Mouse (Mus musculus): Measurements from ENCODE around the gene Cdk17. TPM values are rescaled to one million over a fixed set of nuclear protein-coding genes. Genes with fewer than 3 reads are reported as not detected.

Cdk17 gene
- total and polyA plus RNA-seq, 2 experiments: 11.3 to 17.1 TPM

GRCm38 (mm10) chr10:93246185-93246920, 85.7 kb downstream of the Cdk17 start:
- Histone ChIP-seq H3K4me3 (ENCODE audit: insufficient read depth, low read depth, low read length) (no peak overlapping the region), H3K79me2 (ENCODE audit: control insufficient read depth, insufficient read depth, low read length) (no peaks in the 10 kb centered on the region), H3K27me3 (ENCODE audit: control insufficient read depth, insufficient read depth, low read length) (no peaks in the 10 kb centered on the region), H3K9ac (ENCODE audit: low read depth, low read length) (no peak overlapping the region), H3K27ac (replicated peaks; ENCODE audit: insufficient read depth, low read depth, low read length) (no peak overlapping the region), H3K36me3 (ENCODE audit: control insufficient read depth, insufficient read depth, low read length) (peaks cover 32% of the 10 kb centered on the region), H3K4me1 (ENCODE audit: control insufficient read depth, insufficient read depth, low read length) (peaks cover 6% of the 10 kb centered on the region)
- no peak for TF ChIP-seq POLR2A (IDR thresholded peaks at IDR 0.05; ENCODE audit: extremely low read depth, insufficient read depth, low read length)
- DNase-seq (ENCODE audit: extremely low read depth, low read depth, low spot score): no peak
- WGBS: 88% methylated on average over 7 of the region's 7 CpGs

- Histone ChIP-seq H3K36me3 (ENCODE audit: control insufficient read depth, insufficient read depth, low read length) (peaks cover 21% of the 10 kb centered on the region), H3K9ac (ENCODE audit: low read depth, low read length) (no peak overlapping the region), H3K4me1 (ENCODE audit: control insufficient read depth, insufficient read depth, low read length) (peaks cover 6% of the 10 kb centered on the region), H3K79me2 (ENCODE audit: control insufficient read depth, insufficient read depth, low read length) (no peaks in the 10 kb centered on the region), H3K27ac (replicated peaks; ENCODE audit: insufficient read depth, low read depth, low read length) (no peak overlapping the region), H3K27me3 (ENCODE audit: control insufficient read depth, insufficient read depth, low read length) (no peaks in the 10 kb centered on the region), H3K4me3 (ENCODE audit: insufficient read depth, low read depth, low read length) (no peak overlapping the region)
- WGBS: 77% methylated on average over 12 of the region's 12 CpGs
- DNase-seq (ENCODE audit: extremely low read depth, low read depth, low spot score): no peak
- TF ChIP-seq POLR2A (IDR thresholded peaks at IDR 0.05; ENCODE audit: extremely low read depth, insufficient read depth, low read length): no peak
- TF ChIP-seq CTCF (IDR thresholded peaks at IDR 0.05; ENCODE audit: low read depth, low read length): no peak
These were observed 86.7 kb downstream of the Cdk17 start for GRCm38 (mm10) chr10:93247422-93247821.

GRCm38 (mm10) chr10:93247902-93248301, 87.2 kb downstream of the Cdk17 start:
- 81% methylated on average over 6 of the region's 6 CpGs for WGBS
- Histone ChIP-seq H3K27ac (replicated peaks; ENCODE audit: insufficient read depth, low read depth, low read length) (no peak overlapping the region), H3K4me1 (ENCODE audit: control insufficient read depth, insufficient read depth, low read length) (peaks cover 6% of the 10 kb centered on the region), H3K27me3 (ENCODE audit: control insufficient read depth, insufficient read depth, low read length) (no peaks in the 10 kb centered on the region), H3K4me3 (ENCODE audit: insufficient read depth, low read depth, low read length) (no peak overlapping the region), H3K36me3 (ENCODE audit: control insufficient read depth, insufficient read depth, low read length) (peaks cover 20% of the 10 kb centered on the region), H3K79me2 (ENCODE audit: control insufficient read depth, insufficient read depth, low read length) (no peaks in the 10 kb centered on the region), H3K9ac (ENCODE audit: low read depth, low read length) (no peak overlapping the region)
- DNase-seq (ENCODE audit: extremely low read depth, low read depth, low spot score): no peak
- TF ChIP-seq POLR2A (IDR thresholded peaks at IDR 0.05; ENCODE audit: extremely low read depth, insufficient read depth, low read length): no peak
- TF ChIP-seq CTCF (IDR thresholded peaks at IDR 0.05; ENCODE audit: low read depth, low read length): no peak

GRCm38 (mm10) chr10:93248416-93248815, 87.7 kb downstream of the Cdk17 start:
- Histone ChIP-seq H3K9ac (ENCODE audit: low read depth, low read length) (no peak overlapping the region), H3K79me2 (ENCODE audit: control insufficient read depth, insufficient read depth, low read length) (no peaks in the 10 kb centered on the region), H3K36me3 (ENCODE audit: control insufficient read depth, insufficient read depth, low read length) (peaks cover 19% of the 10 kb centered on the region), H3K4me1 (ENCODE audit: control insufficient read depth, insufficient read depth, low read length) (peaks cover 6% of the 10 kb centered on the region), H3K27ac (replicated peaks; ENCODE audit: insufficient read depth, low read depth, low read length) (no peak overlapping the region), H3K4me3 (ENCODE audit: insufficient read depth, low read depth, low read length) (no peak overlapping the region), H3K27me3 (ENCODE audit: control insufficient read depth, insufficient read depth, low read length) (no peaks in the 10 kb centered on the region)
- WGBS: 93% methylated on average over 8 of the region's 8 CpGs
- no peak for TF ChIP-seq CTCF (IDR thresholded peaks at IDR 0.05; ENCODE audit: low read depth, low read length)
- no peak for TF ChIP-seq POLR2A (IDR thresholded peaks at IDR 0.05; ENCODE audit: extremely low read depth, insufficient read depth, low read length)
- DNase-seq (ENCODE audit: extremely low read depth, low read depth, low spot score): no peak

- TF ChIP-seq CTCF (IDR thresholded peaks at IDR 0.05; ENCODE audit: low read depth, low read length) (no peak), POLR2A (IDR thresholded peaks at IDR 0.05; ENCODE audit: extremely low read depth, insufficient read depth, low read length) (no peak)
- Histone ChIP-seq H3K27me3 (ENCODE audit: control insufficient read depth, insufficient read depth, low read length) (no peaks in the 10 kb centered on the region), H3K79me2 (ENCODE audit: control insufficient read depth, insufficient read depth, low read length) (no peaks in the 10 kb centered on the region), H3K27ac (replicated peaks; ENCODE audit: insufficient read depth, low read depth, low read length) (no peak overlapping the region), H3K36me3 (ENCODE audit: control insufficient read depth, insufficient read depth, low read length) (peaks cover 12% of the 10 kb centered on the region; the same call in 1 of the 2 replicates), H3K4me1 (ENCODE audit: control insufficient read depth, insufficient read depth, low read length) (peaks cover 6% of the 10 kb centered on the region), H3K9ac (ENCODE audit: low read depth, low read length) (no peak overlapping the region), H3K4me3 (ENCODE audit: insufficient read depth, low read depth, low read length) (no peak overlapping the region)
- whole genome bisulfite sequencing: 60% methylated on average over 7 of the region's 7 CpGs
- no peak for DNase-seq (ENCODE audit: extremely low read depth, low read depth, low spot score)
These were observed 89.2 kb downstream of the Cdk17 start for GRCm38 (mm10) chr10:93249901-93250300.

Data from liver, adult 2 months (tissue).